Mouse (Mus musculus): Measurements from ENCODE around the gene Cpeb2. TPM values are rescaled to one million over a fixed set of nuclear protein-coding genes. Genes with fewer than 3 reads are reported as not detected.

Gene Cpeb2
- polyA plus RNA-seq, 1 experiment from 2014 or later = 8.1 TPM

DNA sequence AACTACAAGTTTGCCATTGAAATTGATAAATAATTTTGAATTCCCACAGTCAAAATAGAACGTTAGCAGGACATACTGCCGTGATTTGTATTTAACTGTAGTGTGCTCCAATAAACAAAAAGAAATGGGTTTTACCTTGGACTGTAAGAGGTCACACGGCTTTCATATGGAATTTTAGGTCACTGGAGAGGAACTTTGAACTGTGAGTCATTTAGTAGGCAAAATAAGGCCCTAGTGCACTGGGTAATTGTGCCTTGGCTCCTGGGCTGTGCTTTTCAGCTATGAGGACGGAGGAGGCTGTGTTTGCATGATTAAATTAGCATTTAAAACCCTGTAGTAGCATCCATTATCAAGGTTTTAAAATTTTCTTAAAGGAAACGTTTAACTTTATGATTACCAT is 3.0 kb downstream of the Cpeb2 start:
- Histone ChIP-seq H3K4me3 (replicated peaks; ENCODE audit: low read length) (peak overlapping the region; percentile 98), H3K9ac (replicated peaks; ENCODE audit: low read depth, low read length) (no peak overlapping the region), H3K36me3 (ENCODE audit: control insufficient read depth, insufficient read depth) (no peaks in the 10 kb centered on the region), H3K27me3 (replicated peaks; ENCODE audit: control insufficient read depth, insufficient read depth, low read length) (peaks cover under 1% of the 10 kb centered on the region; the same call in 1 of the 2 replicates), H3K27ac (ENCODE audit: low read length) (no peak overlapping the region), H3K4me2 (ENCODE audit: low read length) (peak overlapping the region; percentile 82), H3K4me1 (replicated peaks; ENCODE audit: control insufficient read depth, insufficient read depth, low read length) (peaks cover 8% of the 10 kb centered on the region), H3K9me3 (ENCODE audit: control insufficient read depth, low read length) (no peaks in the 10 kb centered on the region)
- whole genome bisulfite sequencing = 26% methylated on average over 5 of the region's 5 CpGs
- no peak for ATAC-seq

DNA sequence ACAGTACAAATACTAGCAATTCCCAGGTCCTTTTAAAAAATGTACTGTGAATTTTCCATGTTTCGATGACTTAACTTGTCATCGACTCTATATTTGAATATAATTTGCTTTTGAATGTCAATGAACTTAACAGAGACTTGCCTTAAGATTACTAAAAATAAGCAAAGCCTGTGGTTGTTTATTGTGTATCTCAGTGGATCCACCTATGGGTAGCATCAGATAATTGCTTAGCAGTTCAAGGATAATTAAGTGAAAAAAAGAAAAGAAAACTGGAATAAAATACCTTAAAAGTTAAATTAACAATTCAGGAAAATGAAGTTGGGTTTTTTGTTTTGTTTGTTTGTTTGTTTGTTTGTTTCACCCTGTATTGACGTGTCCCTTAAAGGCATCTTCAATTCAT is 3.5 kb downstream of the Cpeb2 start:
- Histone ChIP-seq H3K27me3 (replicated peaks; ENCODE audit: control insufficient read depth, insufficient read depth, low read length) (no peaks in the 10 kb centered on the region), H3K4me2 (ENCODE audit: low read length) (no peak overlapping the region), H3K27ac (ENCODE audit: low read length) (no peak overlapping the region), H3K9ac (replicated peaks; ENCODE audit: low read depth, low read length) (no peak overlapping the region), H3K4me1 (replicated peaks; ENCODE audit: control insufficient read depth, insufficient read depth, low read length) (peaks cover 8% of the 10 kb centered on the region), H3K9me3 (ENCODE audit: control insufficient read depth, low read length) (no peaks in the 10 kb centered on the region), H3K4me3 (replicated peaks; ENCODE audit: low read length) (no peak overlapping the region), H3K36me3 (ENCODE audit: control insufficient read depth, insufficient read depth) (no peaks in the 10 kb centered on the region)
- no peak for ATAC-seq
- WGBS = 55% methylated on average over 3 of the region's 3 CpGs

DNA sequence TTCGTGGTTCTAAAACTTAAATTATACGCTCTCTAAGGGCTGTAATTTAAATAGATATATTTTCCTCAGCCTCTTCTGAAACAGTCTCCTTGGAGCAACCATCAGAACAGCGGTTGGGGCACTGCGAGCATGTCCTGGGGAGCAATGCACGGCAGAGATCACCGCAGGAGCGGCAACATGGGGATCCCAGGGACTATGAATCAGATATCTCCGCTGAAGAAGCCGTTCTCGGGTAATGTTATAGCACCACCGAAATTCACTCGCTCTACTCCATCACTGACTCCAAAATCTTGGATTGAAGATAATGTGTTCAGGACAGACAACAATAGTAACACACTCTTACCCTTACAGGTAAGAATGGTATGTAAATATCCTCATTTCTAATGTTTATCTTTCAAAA is 4.3 kb downstream of the Cpeb2 start:
- no peaks in the 10 kb centered on the region for H3K9me3 ChIP-seq (ENCODE audit: control insufficient read depth, low read length)
- H3K4me1 ChIP-seq (replicated peaks; ENCODE audit: control insufficient read depth, insufficient read depth, low read length) = peaks cover 8% of the 10 kb centered on the region
- WGBS = 67% methylated on average over 12 of the region's 12 CpGs
- ATAC-seq = no peak
- no peak overlapping the region for H3K27ac ChIP-seq (ENCODE audit: low read length)
- H3K36me3 ChIP-seq (ENCODE audit: control insufficient read depth, insufficient read depth) = no peaks in the 10 kb centered on the region
- peak overlapping the region; percentile 21 for H3K4me3 ChIP-seq (replicated peaks; ENCODE audit: low read length)
- 0 out of 2 replicates have a peak overlapping the region, but pooled peaks have one; percentile 11 for H3K9ac ChIP-seq (replicated peaks; ENCODE audit: low read depth, low read length)
- H3K4me2 ChIP-seq (ENCODE audit: low read length) = peak overlapping the region; percentile 38
- no peaks in the 10 kb centered on the region for H3K27me3 ChIP-seq (replicated peaks; ENCODE audit: control insufficient read depth, insufficient read depth, low read length)

DNA sequence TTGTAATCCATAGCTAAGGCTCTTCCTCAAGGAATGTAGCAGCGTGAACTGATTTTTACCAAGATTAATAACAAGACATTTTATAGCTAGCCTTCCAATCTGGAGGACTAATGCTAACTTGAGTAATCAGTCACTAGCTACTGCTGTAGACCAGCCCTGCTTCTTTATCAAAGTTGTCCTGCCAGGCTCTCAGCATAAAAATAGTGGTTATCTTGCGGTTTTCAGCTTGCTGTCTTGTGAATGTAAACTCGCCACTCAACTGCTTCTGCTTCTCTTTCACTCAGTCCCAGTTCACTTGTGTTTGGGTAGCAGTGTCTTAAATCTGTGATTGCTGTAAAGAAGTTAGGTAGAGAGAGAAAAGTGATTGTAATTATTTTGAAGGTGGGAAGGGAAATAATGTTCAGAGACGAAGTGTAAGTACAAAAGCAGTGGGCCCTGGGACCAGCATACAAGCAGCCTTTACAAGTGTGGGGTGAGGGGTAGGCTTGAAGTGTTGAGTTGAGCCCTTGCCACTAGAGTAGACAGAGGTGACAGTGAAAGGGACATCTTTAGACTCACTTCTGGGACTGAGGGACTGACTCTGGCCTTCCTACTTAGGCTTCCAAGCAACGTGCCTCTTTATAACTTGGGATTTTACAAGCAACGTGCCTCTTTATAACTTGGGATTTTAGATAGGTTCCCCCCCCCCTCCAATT is 6.3 kb downstream of the Cpeb2 start:
- 84% methylated on average over 6 of the region's 6 CpGs for WGBS
- no peak overlapping the region for H3K4me3 ChIP-seq (replicated peaks; ENCODE audit: low read length)
- H3K4me2 ChIP-seq (ENCODE audit: low read length) = no peak overlapping the region

DNA sequence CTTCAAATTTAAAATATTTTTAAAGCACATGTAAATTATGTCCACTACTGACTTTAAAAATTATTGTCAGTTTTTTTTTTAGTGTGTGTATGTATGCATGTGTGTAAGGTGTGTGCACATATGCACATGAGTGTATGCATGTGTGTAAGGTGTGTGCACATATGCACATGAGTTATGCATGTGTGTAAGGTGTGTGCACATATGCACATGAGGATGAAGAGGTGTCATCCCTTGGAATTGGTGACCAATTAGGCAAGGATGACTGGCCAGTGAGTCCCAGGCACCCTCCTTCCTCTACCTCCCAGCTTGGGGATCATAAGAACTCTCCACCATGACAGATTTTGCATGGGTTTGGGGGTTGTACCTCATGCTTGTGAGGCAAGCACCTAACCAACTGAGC is 7.8 kb downstream of the Cpeb2 start:
- no peak overlapping the region for H3K4me3 ChIP-seq (replicated peaks; ENCODE audit: low read length)
- ATAC-seq = no peak; the same call in 1 of the 2 replicates
- no peaks in the 10 kb centered on the region for H3K36me3 ChIP-seq (ENCODE audit: control insufficient read depth, insufficient read depth)
- no peak overlapping the region for H3K9ac ChIP-seq (replicated peaks; ENCODE audit: low read depth, low read length)
- no peaks in the 10 kb centered on the region for H3K9me3 ChIP-seq (ENCODE audit: control insufficient read depth, low read length)
- no peaks in the 10 kb centered on the region for H3K27me3 ChIP-seq (replicated peaks; ENCODE audit: control insufficient read depth, insufficient read depth, low read length)
- H3K4me1 ChIP-seq (replicated peaks; ENCODE audit: control insufficient read depth, insufficient read depth, low read length) = peaks cover 5% of the 10 kb centered on the region
- H3K27ac ChIP-seq (ENCODE audit: low read length) = no peak overlapping the region
- no peak overlapping the region for H3K4me2 ChIP-seq (ENCODE audit: low read length)

More for the DNA sequence above, 6.3 kb downstream of the Cpeb2 start:
- Histone ChIP-seq H3K9me3 (ENCODE audit: control insufficient read depth, low read length) (no peaks in the 10 kb centered on the region), H3K9ac (replicated peaks; ENCODE audit: low read depth, low read length) (no peak overlapping the region), H3K4me1 (replicated peaks; ENCODE audit: control insufficient read depth, insufficient read depth, low read length) (peaks cover 8% of the 10 kb centered on the region), H3K27ac (ENCODE audit: low read length) (no peak overlapping the region), H3K27me3 (replicated peaks; ENCODE audit: control insufficient read depth, insufficient read depth, low read length) (no peaks in the 10 kb centered on the region), H3K36me3 (ENCODE audit: control insufficient read depth, insufficient read depth) (no peaks in the 10 kb centered on the region)
- no peak for ATAC-seq

DNA sequence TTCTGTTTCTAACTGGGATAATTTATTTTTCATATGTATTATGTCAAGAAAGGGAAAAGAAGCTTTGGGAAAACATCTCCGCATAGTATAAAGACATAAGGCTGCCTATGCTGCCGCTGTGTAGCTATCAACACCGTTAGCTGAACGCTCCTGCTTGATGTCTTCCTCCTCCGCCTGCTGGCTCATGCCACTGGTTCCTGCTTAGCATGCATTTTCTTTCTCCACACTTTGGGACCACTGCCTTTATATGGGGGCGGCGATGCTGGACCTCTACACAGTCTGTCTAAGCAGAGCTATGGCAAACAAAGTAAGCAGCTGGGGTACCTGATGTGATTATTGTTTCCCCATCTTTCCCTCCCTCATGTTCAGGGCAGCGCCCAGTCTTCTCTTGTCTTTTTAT is 13.3 kb downstream of the Cpeb2 start:
- no peaks in the 10 kb centered on the region for H3K27me3 ChIP-seq (replicated peaks; ENCODE audit: control insufficient read depth, insufficient read depth, low read length)
- H3K36me3 ChIP-seq (ENCODE audit: control insufficient read depth, insufficient read depth) = peaks cover 3% of the 10 kb centered on the region; the same call in 1 of the 2 replicates
- H3K4me1 ChIP-seq (replicated peaks; ENCODE audit: control insufficient read depth, insufficient read depth, low read length) = no peaks in the 10 kb centered on the region
- no peaks in the 10 kb centered on the region for H3K9me3 ChIP-seq (ENCODE audit: control insufficient read depth, low read length)
- 82% methylated on average over 8 of the region's 8 CpGs for WGBS
- no peak overlapping the region for H3K4me3 ChIP-seq (replicated peaks; ENCODE audit: low read length)
- no peak for ATAC-seq
- H3K4me2 ChIP-seq (ENCODE audit: low read length) = no peak overlapping the region
- no peak overlapping the region for H3K9ac ChIP-seq (replicated peaks; ENCODE audit: low read depth, low read length)
- no peak overlapping the region for H3K27ac ChIP-seq (ENCODE audit: low read length)

DNA sequence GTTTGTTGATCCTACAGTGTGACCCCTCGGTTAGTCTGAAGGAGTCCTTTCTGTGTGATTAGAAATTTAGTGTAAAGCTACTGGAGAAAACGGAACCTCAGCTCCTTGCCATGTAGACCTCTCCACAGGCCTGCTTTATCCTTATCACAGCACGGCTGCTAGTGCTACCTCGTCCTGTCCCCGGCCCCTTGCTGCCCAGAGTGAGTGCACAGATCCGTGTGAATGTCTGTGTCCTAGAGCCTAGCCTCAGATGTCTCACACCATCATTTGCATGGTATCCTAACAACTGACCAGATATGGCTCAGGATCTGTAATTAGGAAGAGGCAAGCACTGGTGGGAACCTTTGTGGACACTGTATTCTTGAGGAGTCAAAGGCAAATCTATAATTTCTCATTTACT is 14.0 kb downstream of the Cpeb2 start:
- ATAC-seq = no peak
- 82% methylated on average over 6 of the region's 6 CpGs for whole genome bisulfite sequencing
- no peaks in the 10 kb centered on the region for H3K4me1 ChIP-seq (replicated peaks; ENCODE audit: control insufficient read depth, insufficient read depth, low read length)

DNA sequence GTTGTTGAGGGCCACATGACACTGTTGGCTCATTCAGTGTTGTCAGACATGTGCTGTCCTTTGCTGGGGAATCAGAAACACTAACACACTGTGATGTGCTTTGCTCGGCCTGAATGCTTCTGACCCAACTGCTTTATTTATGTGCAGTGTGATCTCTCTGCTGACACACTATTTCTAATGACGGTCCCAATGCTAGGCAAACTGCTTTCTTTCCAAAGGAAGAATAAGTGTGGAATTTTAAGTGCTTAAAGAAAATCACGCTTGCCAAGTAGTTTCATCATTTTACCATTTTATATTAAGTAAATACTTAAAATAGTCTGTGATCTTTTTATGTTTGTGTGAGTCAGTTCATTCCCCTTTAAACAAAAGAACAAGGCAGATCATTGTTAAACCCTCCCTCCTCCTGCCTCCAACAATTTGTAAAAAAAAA is 15.0 kb downstream of the Cpeb2 start:
- Histone ChIP-seq H3K4me2 (ENCODE audit: low read length) (no peak overlapping the region), H3K4me1 (replicated peaks; ENCODE audit: control insufficient read depth, insufficient read depth, low read length) (no peaks in the 10 kb centered on the region), H3K36me3 (ENCODE audit: control insufficient read depth, insufficient read depth) (peaks cover 3% of the 10 kb centered on the region; the same call in 1 of the 2 replicates), H3K27ac (ENCODE audit: low read length) (no peak overlapping the region), H3K27me3 (replicated peaks; ENCODE audit: control insufficient read depth, insufficient read depth, low read length) (no peaks in the 10 kb centered on the region), H3K4me3 (replicated peaks; ENCODE audit: low read length) (no peak overlapping the region), H3K9ac (replicated peaks; ENCODE audit: low read depth, low read length) (no peak overlapping the region), H3K9me3 (ENCODE audit: control insufficient read depth, low read length) (no peaks in the 10 kb centered on the region)
- ATAC-seq = no peak; the same call in 1 of the 2 replicates
- WGBS = 24% methylated on average over 3 of the region's 3 CpGs

More for the DNA sequence above, 14.0 kb downstream of the Cpeb2 start:
- no peaks in the 10 kb centered on the region for H3K9me3 ChIP-seq (ENCODE audit: control insufficient read depth, low read length)
- H3K4me3 ChIP-seq (replicated peaks; ENCODE audit: low read length) = no peak overlapping the region
- H3K36me3 ChIP-seq (ENCODE audit: control insufficient read depth, insufficient read depth) = peaks cover 3% of the 10 kb centered on the region; the same call in 1 of the 2 replicates
- no peak overlapping the region for H3K4me2 ChIP-seq (ENCODE audit: low read length)
- no peak overlapping the region for H3K9ac ChIP-seq (replicated peaks; ENCODE audit: low read depth, low read length)
- H3K27me3 ChIP-seq (replicated peaks; ENCODE audit: control insufficient read depth, insufficient read depth, low read length) = no peaks in the 10 kb centered on the region
- H3K27ac ChIP-seq (ENCODE audit: low read length) = no peak overlapping the region

DNA sequence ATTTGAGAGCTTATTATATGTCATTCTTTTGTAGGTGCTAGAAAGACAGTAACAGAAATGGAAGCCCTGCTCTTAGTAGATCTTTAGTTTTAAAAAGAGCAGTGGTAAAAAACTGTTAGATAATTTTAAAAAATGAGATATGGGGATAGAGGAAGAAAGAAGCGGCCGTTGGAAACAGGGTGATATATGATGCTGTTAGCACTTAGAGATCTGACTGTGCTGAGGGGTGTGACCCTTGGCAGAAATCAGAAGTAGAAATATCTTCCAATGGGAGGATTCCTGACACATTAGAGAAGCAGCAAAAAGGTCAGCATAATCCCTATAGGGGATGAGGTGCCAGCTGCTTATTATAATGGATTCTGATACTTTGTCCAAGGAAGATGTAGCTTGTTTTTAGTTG is 24.5 kb downstream of the Cpeb2 start:
- Histone ChIP-seq H3K9me3 (ENCODE audit: control insufficient read depth, low read length) (no peaks in the 10 kb centered on the region), H3K27ac (ENCODE audit: low read length) (no peak overlapping the region), H3K9ac (replicated peaks; ENCODE audit: low read depth, low read length) (no peak overlapping the region), H3K4me2 (ENCODE audit: low read length) (no peak overlapping the region), H3K4me3 (replicated peaks; ENCODE audit: low read length) (no peak overlapping the region), H3K36me3 (ENCODE audit: control insufficient read depth, insufficient read depth) (no peaks in the 10 kb centered on the region), H3K4me1 (replicated peaks; ENCODE audit: control insufficient read depth, insufficient read depth, low read length) (no peaks in the 10 kb centered on the region), H3K27me3 (replicated peaks; ENCODE audit: control insufficient read depth, insufficient read depth, low read length) (no peaks in the 10 kb centered on the region)
- WGBS = 91% methylated on average over 2 of the region's 2 CpGs
- ATAC-seq = no peak

Data from forebrain, embryonic 16.5 days (tissue).